Mouse (Mus musculus) bone marrow macrophage, adult 2 months (primary cell): ENCODE results near the gene Smim6.

Experiments used
- CTCF ChIP-seq: IDR thresholded peaks from 2 replicates; pipeline ENCODE4 v1.5.1; 2012; ENCODE audit warnings: low read depth, mild to moderate bottlenecking, low read length, moderate library complexity
- POLR2A ChIP-seq: IDR thresholded peaks from 2 replicates; pipeline ENCODE4 v1.6.1; 2012; ENCODE audit warnings: mild to moderate bottlenecking, low read depth, low read length, borderline replicate concordance

DNA sequence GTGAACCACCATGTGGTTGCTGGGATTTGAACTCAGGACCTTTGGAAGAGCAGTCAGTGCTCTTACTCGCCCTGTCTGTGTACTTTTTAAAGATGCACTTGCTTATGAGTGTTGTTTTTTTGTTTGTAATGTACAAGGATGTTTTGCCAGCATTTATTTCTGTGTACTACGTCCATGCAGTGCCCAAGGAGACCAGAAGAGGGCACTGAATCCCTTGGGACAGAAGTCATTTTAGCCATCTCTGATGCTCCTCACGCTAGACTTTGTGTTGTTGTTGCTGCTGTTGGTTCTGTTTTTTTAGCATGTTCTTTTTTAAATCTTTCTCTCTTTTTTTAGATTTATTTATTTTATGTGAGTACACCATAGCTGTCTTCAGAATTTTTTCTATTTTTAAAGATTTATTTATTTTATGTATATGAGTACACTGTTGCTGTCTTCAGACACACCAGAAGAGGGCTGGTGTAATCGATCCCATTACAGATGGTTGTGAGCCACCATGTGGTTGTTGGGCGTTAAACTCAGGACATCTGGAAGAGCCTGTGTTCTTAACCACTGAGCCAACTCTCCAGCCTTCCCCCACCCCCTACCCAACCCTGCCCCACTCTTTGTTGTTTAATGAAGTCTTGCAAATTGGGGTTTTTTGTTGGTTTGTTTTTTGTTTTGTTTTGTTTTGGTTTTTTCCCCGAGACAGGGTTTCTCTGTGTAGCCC lies 8.4 kb downstream of the Smim6 start:
- TF ChIP-seq CTCF = 0 out of 2 replicates have a peak, but pooled peaks have one; percentile 18
- TF ChIP-seq POLR2A = no peak
